Mouse (Mus musculus) CD8-positive naive resting alpha-beta T cell, adult 2 months (primary cell): Measurements from ENCODE around the gene Dpp4.

Experiments
- DNase-seq, 2 experiments: peaks; one replicate each; pipeline ENCODE4 v3.0.0; 2022; ENCODE audit warnings: low read depth in 2 of 2, low spot score in 2 of 2

Gene Dpp4

DNA sequence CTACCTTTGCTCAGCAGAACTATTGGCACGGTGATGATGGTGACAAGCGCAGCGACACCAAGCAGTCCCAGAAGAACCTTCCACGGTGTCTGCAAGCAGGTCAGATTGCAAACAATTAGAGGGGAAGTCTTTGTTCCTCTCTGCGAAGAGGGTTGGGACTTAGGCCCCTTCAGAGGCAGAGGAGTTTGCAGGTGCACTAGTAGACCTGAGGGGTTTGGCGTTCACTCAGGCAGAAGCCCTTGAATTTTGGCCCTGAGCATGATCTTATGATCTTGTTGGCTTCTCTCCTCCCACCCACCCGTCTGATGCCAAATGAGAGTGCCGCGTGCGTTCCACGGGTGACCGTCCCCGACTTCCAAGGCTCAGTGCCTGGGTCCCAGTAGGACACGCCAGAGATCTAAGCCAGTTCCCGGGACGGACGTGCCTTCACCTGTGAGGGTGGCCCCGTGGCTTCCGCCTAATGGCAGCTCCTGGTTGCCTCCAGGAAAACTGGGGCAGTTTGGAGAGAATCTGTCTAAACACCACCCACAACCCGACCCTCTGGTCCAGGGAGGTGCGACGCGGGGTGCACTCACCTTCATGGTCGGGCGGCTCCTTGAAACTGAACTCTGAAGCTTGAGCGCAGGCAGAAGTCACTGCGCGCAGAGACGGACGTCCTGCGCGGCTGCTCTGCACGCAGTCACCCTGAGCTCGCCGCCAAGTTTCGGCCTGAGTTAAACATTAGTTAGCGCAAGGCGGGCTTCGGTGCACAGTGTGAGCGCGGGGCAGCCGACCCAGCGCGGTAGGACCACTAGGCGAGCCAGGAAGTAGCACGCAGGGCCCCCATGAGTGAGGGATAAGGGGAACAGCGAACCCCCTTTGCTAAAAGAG lies 585 bp downstream of the Dpp4 start:
- peak; percentile 36 to 47 for DNase-seq

DNA sequence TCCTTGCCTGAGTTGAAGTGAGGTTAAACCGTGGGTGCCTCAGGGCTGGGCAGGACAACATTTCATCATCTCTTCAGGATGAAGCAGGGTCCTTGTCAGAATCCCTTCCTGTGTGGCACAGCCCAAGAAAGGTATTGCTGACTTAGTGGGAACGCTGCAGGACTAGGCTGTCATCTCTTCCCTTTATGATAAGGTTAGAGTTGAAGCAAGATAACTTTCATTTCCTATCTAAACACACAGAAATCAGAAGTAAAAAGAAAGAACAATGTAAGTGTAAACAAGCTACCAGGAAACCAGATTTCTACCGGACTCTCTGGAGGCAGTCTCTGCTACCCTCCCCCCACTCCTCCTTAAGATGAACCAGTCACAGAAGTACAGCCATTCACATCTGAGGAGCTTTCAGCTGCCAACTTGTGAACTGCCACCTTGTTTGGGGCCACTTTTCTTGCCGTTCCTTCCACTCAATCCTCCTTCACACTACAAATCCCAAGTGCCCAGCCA lies 3.3 kb downstream of the Dpp4 start:
- peak in 1 of 2 experiments; percentile 29 for DNase-seq

DNA sequence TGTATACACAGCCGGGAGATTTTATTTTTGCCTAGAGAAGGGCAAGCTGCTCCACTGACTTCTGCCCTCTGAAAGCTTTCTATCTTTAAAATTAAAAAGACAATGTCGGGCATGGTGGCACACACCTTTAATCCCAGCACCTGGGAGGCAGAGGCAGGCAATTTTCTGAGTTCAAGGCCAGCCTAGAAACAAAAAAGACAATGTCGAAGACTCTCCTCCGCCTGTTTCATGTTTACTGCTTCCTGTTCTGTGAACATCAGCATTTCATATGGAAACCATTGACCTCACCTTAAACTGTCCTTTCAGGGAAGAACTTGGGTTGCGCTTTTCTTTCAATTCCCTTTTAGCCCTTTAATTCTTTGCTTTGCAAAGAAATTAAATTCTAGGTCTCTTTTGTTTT lies 3.8 kb downstream of the Dpp4 start:
- no peak for DNase-seq

DNA sequence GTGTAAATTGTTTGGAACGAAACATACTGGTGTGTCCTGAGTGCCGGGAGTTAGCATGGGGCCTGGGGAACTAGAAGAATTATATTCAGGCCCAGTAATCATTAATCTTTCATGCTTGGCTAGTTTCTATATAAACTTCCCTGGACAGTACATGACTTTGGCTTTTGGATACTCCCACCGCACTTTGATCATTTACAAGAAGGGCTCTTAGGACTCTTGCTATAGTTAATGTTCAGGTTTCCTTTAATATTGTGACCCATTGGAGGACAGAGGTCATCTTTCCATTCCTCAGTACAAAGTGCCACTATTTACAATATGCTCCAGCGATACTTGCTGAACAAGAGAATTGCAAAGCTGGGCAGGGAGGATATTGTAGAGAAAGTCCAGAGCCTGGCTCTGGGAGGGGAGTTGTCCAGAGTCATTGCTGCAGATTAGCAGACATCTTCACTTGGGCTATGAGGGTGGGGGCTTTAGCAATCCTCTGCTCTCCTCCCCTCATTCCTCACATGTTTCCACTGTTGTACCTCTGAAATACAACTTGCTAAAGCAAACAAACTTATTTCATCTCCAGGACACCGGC lies 8.4 kb downstream of the Dpp4 start:
- no peak for DNase-seq

DNA sequence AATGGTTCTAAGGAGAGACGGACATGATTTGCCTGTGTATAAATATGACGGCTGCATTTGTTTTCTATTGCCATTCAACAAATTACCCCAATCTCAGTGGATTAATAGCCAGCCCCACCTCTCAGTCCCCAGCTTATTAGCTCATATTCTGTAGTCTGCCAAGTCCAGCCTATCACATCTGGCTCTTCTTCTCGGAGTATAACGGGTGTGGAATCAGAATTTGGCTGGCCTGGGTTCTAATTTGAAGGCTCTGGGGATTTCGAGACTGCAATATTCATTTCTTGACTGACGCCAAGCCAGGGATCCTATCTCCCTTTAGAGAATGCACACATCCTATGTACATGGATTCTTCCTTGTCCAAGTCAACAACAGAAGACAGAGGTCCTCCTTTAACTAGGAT lies 11.0 kb downstream of the Dpp4 start:
- DNase-seq = no peak

DNA sequence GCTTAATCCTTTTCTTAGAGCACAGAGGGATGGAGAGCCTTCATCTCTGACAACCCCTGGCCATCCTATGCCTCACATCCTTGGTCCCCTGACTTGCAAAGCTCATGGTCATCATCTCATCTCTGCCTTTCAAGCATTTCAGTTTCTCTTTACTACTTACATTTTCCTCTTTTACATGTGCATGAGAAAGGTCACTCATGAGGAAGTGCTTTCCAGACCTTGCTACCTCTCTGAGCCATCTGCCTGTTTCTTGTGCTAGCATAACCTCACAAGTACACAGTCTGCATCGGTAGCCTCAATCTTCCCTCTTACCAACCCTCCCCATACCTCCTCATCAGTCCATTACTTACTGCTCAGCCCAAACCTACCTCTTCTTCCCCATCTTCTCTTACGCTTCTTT lies 12.2 kb downstream of the Dpp4 start:
- DNase-seq = no peak

DNA sequence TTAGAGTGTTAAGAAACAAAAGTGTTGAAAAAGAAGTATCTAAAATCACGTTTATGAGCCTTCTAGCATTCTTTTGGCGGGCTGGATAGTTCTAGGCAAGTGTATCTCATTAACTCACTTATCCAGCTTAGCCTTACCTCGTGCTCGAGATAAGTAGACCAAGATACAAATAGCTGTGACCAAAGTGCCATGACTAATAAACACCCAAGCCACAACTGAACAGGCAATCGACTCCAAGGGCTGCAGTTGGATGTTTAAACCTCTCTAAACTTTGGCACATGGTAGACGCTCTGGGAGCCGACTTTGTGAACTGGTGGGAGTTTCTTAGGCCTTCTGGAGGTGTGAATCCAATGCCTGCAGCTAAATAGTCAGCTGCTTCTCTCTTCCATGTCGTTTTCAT lies 12.7 kb downstream of the Dpp4 start:
- DNase-seq = no peak

DNA sequence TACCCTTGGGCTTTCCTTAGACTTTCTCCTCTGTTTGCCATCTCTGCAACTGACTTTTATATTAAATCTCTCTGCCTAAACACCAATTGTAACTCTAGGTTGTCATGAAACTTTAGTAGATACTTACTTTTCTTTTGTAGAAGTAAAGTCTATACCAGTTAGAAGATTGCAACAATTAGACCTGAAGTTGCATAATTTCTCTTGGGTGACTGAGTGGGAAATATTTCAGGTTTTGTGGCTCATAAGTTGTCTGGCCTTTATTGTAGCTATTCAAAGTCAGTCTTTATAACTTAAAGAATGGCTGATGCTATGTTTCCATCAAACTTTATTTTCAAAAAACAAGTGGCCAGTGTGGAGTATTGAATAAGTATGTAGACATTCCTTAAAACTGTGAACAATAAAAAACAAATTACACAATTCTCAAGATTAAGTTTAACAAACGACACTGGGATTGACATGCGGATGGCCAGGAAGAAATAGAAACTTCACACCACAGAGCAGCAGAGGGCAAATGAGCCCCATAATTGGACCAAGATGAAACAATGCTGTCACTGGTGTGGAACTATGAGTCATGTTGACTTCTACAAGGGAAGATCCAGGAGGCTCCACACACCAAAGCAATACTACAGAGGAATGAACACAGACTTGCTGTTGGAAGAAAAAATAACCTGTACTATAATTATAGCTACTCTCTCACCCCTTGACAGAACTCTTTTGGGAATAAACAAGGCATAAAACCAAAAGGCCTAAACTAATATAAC lies 13.7 kb downstream of the Dpp4 start:
- DNase-seq = no peak

DNA sequence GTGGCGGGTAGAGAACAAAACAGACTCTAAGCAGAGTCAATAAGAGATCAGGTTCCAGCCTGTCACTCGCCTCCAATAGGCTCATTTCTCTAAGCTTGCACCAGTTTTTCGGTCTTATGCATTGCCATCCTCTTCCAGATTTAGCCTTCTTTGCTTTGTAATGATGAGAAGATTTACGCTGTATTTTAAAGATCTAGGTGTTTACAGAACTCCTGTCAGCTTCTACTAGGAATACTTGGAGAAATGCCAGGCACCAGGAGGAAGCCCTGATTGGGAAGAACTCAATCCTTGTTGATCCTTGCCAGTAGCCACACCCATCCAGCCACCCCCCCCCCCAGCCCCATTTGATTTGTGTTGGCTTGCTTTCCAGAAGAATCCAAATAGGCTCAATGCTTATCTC lies 14.4 kb downstream of the Dpp4 start:
- DNase-seq = no peak

DNA sequence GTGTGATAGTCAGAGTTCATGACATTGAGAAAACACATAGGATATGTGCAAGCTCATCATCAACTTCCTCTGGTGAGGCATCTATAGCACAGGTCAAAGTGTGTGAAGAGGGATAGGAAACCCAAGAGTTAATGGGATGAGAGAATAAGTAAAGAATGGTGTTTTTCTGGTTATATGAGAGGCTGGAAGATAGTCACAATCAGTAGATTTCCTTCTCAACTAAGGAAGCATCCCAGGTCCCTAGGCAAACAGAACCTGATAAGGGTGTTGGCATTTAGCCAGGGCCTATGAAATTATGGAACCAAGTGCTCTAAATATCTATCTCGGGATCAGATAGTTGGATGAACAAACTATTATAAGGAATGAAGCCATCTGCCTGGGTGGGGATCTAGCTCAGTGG lies 15.2 kb downstream of the Dpp4 start:
- DNase-seq = no peak

DNA sequence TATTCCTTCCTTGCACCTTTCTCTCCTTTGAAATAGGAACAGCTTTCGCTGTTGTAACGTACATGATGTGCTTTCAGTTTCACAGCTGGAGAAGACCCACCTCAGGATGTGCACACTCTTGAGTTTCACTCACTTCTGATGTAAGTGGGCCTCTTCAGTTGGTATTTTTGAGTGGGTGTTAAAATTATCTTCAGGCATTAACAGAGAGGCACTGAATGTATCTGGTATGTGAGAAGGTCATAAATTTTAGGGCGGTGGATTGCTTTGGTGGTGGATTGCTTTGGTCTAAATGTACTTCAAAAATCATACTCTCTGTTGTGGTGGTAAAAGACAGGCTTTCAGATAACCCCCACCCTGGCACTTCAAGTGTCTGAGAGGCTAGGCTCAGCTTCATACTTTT lies 17.2 kb downstream of the Dpp4 start:
- DNase-seq = peak; percentile 25 to 46

DNA sequence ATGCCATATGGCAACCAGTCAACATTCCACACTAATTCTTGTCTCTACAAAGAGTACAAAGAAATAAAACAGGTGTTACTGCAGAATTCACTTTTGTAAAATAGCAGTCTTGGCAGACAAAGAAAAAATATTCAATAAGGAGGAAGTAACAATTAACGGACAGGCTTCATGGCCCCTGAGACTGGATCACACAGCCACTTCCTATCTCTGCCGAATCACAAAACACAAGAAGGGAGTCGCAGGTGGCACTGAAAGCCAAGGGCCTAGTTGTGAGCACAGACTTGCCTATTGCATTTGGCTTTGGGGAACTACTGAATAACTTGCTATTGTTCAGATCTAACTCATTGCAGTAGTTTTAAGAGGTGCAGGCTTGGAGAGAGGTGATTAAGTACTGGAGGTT lies 19.9 kb downstream of the Dpp4 start:
- DNase-seq = no peak

DNA sequence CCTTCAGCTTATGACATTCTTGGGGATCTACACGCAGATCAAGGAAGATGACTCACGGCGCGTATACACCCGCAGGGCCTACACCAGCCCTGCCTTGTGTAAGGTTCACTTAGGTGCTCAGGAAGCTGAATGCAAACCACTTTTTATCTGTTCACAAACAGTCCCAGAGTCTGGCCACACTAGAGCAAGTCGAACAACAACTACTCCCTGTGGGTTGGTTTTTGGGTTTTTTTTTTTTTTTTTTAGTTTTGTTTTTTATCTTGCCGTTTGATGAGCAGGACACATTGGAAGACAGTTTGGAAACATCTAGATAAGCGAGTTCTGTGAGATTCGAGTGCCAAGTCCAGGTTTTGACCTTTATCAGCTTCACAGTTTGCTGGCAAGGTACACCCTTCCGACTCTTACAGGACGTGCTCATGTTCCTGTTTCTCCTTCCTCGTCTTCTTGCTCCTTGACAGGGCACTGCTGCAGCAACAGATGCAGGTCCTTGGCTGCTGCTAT lies 21.0 kb downstream of the Dpp4 start:
- peak; percentile 56 to 59 for DNase-seq

DNA sequence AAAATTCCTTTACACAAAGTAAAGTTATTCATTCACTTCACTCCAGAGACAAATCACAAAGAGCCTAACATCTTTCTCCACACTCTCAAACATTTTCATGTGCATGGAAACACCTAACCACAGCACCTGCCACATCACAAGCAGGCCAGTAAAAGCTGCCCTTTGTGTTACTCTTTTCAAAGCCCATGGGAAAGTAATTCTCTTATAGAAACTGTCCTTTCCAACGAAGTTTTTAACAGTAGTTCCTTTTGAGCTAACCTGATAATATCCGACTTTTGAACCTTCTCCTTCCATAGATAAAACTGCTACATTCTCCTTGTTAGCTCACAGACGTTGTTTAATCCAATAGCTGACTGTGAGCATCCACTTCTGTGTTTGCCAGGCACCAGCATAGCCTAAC lies 21.7 kb downstream of the Dpp4 start:
- DNase-seq = peak; percentile 33 to 56

DNA sequence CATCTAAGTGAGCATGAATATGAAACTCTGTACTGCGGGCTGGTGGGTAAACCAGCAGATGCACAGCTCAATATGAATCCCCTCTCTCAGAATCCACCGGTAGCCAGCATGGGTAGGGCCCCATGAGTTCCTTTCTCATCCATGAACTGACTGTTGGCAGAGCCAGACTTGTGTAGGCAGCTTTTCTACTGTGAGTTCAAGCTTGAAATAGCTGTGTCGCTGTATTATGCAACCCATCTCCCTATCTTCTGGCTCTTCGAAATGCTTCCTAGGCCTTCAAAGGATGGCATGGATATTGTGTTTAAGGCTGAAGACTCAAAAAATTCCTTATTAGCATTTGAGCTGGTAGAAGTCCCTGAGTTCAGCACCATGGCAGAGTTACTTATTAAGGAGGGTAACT lies 23.2 kb downstream of the Dpp4 start:
- no peak for DNase-seq

DNA sequence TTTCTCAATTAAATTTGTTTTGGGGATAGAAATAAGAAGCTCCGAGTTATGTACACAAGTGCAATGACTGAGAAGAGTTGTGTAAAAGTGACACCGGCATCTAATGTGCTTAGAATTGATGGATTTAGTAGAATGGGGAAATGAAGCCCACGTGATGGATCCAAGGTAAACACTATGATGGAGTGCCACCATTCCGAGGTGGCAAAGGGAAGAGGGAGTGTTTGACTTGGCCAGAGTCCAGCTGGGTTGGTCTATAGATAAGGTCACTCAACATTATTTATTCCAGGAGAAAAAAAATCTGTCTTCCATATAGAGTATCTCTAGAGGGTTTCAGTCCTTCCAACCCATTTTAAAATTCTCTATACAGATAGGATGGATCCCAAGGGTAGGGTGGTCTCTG lies 28.8 kb downstream of the Dpp4 start:
- no peak for DNase-seq

DNA sequence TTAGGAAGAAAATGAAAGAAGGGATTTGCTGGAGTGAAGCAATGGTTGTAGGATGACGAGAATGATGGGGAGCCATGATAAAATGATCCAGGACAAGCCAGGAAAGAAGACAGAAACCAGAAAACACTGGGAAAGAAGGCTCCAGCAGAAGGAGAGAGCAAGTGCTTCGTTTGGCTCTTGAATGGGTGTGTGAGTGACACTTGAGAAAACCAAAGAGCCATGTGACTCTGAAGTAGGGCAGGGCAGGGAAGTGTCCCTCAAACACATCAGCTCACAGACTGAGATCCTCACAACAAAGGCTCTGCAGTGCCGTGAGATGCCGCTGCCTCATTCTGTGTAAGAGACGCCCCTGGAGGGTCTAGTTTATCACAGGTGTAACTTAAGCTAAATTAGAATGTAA lies 29.6 kb downstream of the Dpp4 start:
- no peak for DNase-seq

DNA sequence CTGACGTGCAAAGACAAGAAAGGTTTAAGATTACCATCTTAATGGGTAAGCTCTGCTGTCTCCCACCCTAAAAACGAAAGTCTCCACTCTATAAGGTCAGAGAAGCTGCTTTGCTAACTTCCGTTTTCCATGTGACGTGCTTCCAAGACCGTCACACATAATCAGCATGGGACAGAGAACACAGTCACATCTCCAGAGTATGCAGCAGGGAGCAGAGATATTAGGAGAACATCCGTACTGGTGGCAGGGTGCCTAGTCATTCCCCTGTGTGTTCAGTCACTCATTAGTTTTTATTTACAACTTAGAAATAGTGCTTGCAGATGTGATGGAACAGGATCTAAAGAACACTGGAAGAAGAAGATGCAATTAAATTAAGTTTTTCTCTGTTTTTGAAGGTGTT lies 30.3 kb downstream of the Dpp4 start:
- DNase-seq = no peak

DNA sequence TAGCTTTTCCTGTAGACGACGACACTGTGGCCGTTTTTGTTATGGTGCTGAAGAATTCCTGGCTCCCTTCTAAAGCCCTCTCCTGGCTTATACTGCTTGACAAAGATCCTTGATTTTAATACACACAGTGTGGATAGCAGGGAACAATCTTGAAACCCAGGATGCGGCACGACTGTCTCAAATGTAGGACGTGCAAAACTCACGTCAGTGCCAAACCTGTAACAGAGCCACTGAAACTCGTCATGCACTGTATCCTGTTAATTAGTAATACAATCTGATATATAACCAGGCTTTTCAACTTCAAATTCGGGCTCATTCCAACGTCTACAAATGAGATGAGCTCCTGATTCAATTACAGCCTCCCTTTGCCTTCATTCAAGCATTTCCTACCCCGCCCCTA lies 38.3 kb downstream of the Dpp4 start:
- DNase-seq = no peak

DNA sequence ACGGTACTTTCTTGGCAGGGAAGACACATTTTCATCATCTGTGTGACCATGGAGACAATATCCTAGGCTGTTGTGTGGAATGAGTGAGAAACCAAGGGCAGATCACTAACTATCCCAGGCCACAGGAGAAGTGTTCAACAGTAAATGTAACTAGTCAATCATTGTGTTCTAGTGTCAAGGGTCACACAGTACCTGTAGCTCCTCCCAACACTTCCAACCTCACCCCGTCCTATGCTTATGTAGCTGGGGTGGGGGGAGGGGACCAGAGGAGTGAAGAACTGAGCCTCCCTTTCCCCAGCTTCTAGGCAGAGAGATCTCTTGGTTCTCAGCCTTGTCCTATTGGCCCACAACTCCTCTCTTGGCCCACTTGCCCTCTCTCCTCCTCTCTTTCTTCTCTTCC lies 42.0 kb downstream of the Dpp4 start:
- no peak for DNase-seq

DNA sequence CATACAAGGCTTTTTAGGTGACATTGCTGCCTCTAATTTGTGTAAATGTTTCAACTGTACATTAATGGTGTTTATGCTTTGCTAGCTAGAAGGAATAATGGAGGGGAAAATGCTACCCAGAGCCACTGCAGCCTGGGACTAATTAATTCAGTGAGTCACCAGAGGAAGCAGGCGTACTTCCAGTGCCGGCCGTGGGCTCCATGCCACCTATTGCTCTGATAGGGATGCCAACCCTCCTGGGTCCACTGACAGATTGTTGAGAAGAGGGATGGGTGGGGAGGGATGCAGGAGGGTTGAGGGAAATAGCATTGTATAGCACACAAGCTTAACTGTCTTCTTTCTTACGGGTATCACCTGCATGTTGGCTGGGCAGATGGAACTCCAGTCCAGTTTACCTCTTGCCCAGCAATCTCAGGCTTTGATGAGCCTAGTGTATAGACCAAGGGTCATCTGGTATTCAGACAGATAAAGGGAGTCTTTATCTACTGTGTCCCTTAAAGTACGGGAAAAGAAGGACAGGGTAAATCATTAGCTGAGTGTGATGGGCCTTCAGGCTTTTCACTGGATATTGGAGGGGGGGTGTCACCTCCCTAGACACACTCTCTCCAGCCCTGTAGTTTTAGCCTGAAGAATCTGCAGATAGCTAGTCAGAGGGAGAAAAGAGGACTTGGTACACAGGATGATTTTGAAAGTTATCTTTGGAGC lies 43.5 kb downstream of the Dpp4 start:
- DNase-seq = no peak
